Mouse (Mus musculus) myocyte (in vitro differentiated cells): ENCODE data around the gene Pwwp2b. TPM values are rescaled to one million over a fixed set of nuclear protein-coding genes. Genes with fewer than 3 reads are reported as not detected.
A peak's percentile ranks its signal among the peaks of the same experiment; 100 is the strongest.

Experiments used
- H3K27me3 ChIP-seq: one replicate; pipeline ENCODE4 v1.6.1; 2011; ENCODE audit not compliant: control insufficient read depth, insufficient read depth, insufficient read length
- H3K36me3 ChIP-seq: one replicate; pipeline ENCODE4 v1.6.1; 2011; ENCODE audit not compliant: control insufficient read depth, insufficient read depth
- H3K4me2 ChIP-seq: one replicate; pipeline ENCODE4 v1.6.1; 2011; ENCODE audit warnings: low read depth, control low read depth
- H3K4me3 ChIP-seq: one replicate; pipeline ENCODE4 v1.5.1; 2011; ENCODE audit warnings: mild to moderate bottlenecking, control low read depth, moderate library complexity
- H3K79me2 ChIP-seq: one replicate; pipeline ENCODE4 v1.6.1; 2011; ENCODE audit not compliant: control insufficient read depth, insufficient read depth
- H3ac ChIP-seq: one replicate; pipeline ENCODE4 v1.6.1; 2011; ENCODE audit not compliant: control insufficient read depth, insufficient read length
- CEBPB ChIP-seq: IDR thresholded peaks from 2 replicates; pipeline ENCODE4 v1.6.1; 2011; ENCODE audit warnings: mild to moderate bottlenecking, moderate library complexity; ENCODE audit not compliant: poor library complexity, insufficient read depth, severe bottlenecking
- E2F4 ChIP-seq: IDR thresholded peaks from one replicate; pipeline ENCODE4 v1.6.1; 2011; ENCODE audit warnings: mild to moderate bottlenecking, control low read depth, moderate library complexity; ENCODE audit not compliant: insufficient read depth
- MAX ChIP-seq: IDR thresholded peaks from one replicate; pipeline ENCODE4 v1.6.1; 2011; ENCODE audit warnings: low read depth, mild to moderate bottlenecking, control low read depth
- MYOD1 ChIP-seq, 3 experiments: IDR thresholded peaks; one replicate each; pipeline ENCODE4 v1.6.1; 2011; ENCODE audit warnings: control low read depth in 2 of 3, low read depth in 2 of 3, mild to moderate bottlenecking in 2 of 3, moderate library complexity in 1 of 3; ENCODE audit not compliant: insufficient read length in 2 of 3, control insufficient read depth in 1 of 3
- MYOG ChIP-seq, 3 experiments: IDR thresholded peaks; one replicate each; pipeline ENCODE4 v1.6.1; 2011; ENCODE audit warnings: control low read depth in 2 of 3, low read depth in 2 of 3, mild to moderate bottlenecking in 2 of 3; ENCODE audit not compliant: insufficient read length in 2 of 3, control insufficient read depth in 1 of 3, insufficient read depth in 1 of 3
- POLR2A ChIP-seq: IDR thresholded peaks from one replicate; pipeline ENCODE4 v1.6.1; 2011; ENCODE audit warnings: low read depth, mild to moderate bottlenecking, control low read depth, moderate library complexity; ENCODE audit not compliant: insufficient read length
- POLR2AphosphoS2 ChIP-seq: IDR thresholded peaks from one replicate; pipeline ENCODE4 v1.6.1; 2011; ENCODE audit warnings: low read depth, control low read depth; ENCODE audit not compliant: insufficient read length
- REST ChIP-seq: IDR thresholded peaks from one replicate; pipeline ENCODE4 v1.6.1; 2011; ENCODE audit warnings: mild to moderate bottlenecking, control low read depth, moderate library complexity; ENCODE audit not compliant: insufficient read depth, insufficient read length
- SRF ChIP-seq: IDR thresholded peaks from one replicate; pipeline ENCODE4 v1.6.1; 2011; ENCODE audit warnings: low read depth; ENCODE audit not compliant: control insufficient read depth, insufficient read length
- TCF12 ChIP-seq: IDR thresholded peaks from one replicate; pipeline ENCODE4 v1.6.1; 2011; ENCODE audit warnings: mild to moderate bottlenecking, control low read depth; ENCODE audit not compliant: poor library complexity, insufficient read depth, severe bottlenecking
- TCF3 ChIP-seq: IDR thresholded peaks from one replicate; pipeline ENCODE4 v1.6.1; 2011; ENCODE audit warnings: low read depth, control low read depth; ENCODE audit not compliant: insufficient read length
- USF1 ChIP-seq: IDR thresholded peaks from one replicate; pipeline ENCODE4 v1.6.1; 2011; ENCODE audit warnings: low read depth, mild to moderate bottlenecking, control low read depth, moderate library complexity
- polyA plus RNA-seq: library from polyadenylated mRNA; unstranded; fragments of >200 nt; fragmentation: generic; extraction: Trizol; gene quantifications from one replicate; pipeline ENCODE4 v1.2.1, GENCODE M21; 2012; ENCODE audit warnings: missing spikeins

Gene Pwwp2b
- polyA plus RNA-seq, 1 experiment, result 9.6 TPM

DNA sequence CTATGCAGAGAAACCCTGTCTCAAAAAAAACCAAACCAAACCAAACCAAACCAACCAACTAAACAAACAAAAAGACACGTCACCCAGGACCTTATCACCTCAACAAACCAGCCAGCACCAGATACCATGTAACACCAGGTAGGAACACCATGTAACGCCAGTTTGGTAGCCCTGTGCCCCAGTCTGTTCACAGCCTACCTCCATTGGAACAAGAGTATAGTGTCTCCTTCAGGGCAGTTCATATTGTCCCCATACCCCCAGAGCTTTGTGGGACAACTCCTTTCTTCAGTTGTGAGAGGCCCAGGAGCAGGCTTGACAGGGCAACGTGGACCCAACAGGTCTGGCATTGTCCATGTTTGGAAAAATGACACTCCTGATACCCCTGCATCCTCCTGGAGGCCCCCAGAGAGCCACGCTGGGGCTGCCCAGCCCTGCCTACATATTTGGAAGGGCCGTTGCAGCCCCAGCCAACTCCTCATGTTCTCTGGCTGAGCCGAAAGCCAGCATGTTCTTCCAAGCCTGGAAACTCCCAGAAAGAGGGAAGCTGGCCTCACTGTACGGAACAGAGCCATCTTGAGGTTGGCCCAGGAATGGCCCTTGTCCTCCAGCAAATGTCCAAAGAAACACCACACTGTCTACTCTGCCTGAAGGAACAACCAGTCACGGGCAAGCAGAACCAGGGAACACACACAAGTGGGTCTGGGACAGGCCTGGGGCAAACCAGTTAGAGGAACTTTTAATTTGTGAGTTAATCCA lies 60.0 kb downstream of the Pwwp2b start:
- Histone ChIP-seq H3K4me2 (no peak overlapping the region), H3K4me3 (no peak overlapping the region), H3ac (no peak overlapping the region), H3K79me2 (no peaks in the 10 kb centered on the region), H3K27me3 (no peaks in the 10 kb centered on the region), H3K36me3 (no peaks in the 10 kb centered on the region)
- no peak for TF ChIP-seq REST

DNA sequence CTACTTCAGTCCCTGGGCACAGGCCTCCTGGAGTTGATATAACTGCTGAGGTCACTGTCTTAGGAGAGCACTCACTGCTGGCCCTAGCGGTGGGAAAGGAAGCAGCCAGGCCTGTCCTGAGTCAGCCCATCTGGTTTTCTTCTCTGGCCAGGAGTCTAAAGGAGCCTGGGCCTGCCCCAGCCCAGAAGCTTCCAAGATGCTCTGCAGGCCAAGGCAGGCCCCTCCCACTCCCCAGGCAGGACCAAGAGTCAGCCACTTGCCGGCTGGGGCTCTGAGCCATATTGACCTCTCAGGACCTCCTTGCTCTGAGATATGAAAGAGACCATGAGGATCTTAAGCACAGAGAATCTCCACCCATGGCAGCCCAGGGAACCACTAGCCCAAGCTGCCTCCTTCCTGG lies 60.8 kb downstream of the Pwwp2b start:
- TF ChIP-seq TCF12 (no peak), REST (no peak), USF1 (no peak), MYOD1 (IDR thresholded peaks at IDR 0.05; ENCODE audit: control insufficient read depth in 1 of 3, insufficient read length in 2 of 3, low read depth in 2 of 3) (no peak), MAX (no peak), POLR2AphosphoS2 (no peak), POLR2A (no peak), E2F4 (no peak), CEBPB (no peak), SRF (no peak), MYOG (IDR thresholded peaks at IDR 0.05; ENCODE audit: control insufficient read depth in 1 of 3, insufficient read depth in 1 of 3, insufficient read length in 2 of 3, low read depth in 2 of 3) (no peak), TCF3 (no peak)
- H3K36me3 ChIP-seq, result no peaks in the 10 kb centered on the region

DNA sequence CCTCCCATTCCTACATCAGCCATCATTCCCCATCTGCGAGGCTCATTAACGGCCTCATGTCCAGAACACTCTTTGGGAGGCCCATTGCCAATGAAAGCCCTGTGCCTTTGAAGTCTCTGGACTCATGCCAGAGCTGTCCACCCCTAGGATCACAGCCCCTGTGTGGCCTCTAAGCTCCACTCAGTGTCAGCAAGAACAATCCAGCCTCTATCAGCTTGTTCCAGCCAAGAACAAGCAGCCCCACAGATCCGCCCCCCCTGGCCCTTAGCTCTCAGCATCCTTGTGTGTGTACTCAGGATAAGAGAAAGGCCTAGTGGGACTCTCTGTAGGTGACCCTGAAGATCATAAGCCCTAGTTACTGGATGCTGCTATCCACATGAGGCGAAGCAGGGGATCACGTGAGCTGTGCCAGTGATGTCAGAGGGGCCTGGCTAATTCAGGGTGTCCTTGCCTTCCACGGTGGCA lies 62.2 kb downstream of the Pwwp2b start:
- Histone ChIP-seq H3K36me3 (no peaks in the 10 kb centered on the region), H3K4me3 (no peak overlapping the region), H3ac (no peak overlapping the region), H3K4me2 (no peak overlapping the region), H3K79me2 (no peaks in the 10 kb centered on the region), H3K27me3 (no peaks in the 10 kb centered on the region)
- no peak for TF ChIP-seq REST
- no peak for TF ChIP-seq MYOD1 (IDR thresholded peaks at IDR 0.05; ENCODE audit: control insufficient read depth in 1 of 3, insufficient read length in 2 of 3, low read depth in 2 of 3)
- no peak for TF ChIP-seq POLR2A
- no peak for TF ChIP-seq TCF3
- TF ChIP-seq TCF12, result no peak
- TF ChIP-seq SRF, result no peak
- TF ChIP-seq CEBPB, result no peak
- TF ChIP-seq POLR2AphosphoS2, result no peak
- TF ChIP-seq MYOG (IDR thresholded peaks at IDR 0.05; ENCODE audit: control insufficient read depth in 1 of 3, insufficient read depth in 1 of 3, insufficient read length in 2 of 3, low read depth in 2 of 3), result no peak
- TF ChIP-seq MAX, result no peak
- no peak for TF ChIP-seq E2F4
- no peak for TF ChIP-seq USF1

More for the DNA sequence above, 60.8 kb downstream of the Pwwp2b start:
- no peak overlapping the region for H3ac ChIP-seq
- H3K4me2 ChIP-seq, result no peak overlapping the region
- no peaks in the 10 kb centered on the region for H3K79me2 ChIP-seq
- no peak overlapping the region for H3K4me3 ChIP-seq
- H3K27me3 ChIP-seq, result no peaks in the 10 kb centered on the region

DNA sequence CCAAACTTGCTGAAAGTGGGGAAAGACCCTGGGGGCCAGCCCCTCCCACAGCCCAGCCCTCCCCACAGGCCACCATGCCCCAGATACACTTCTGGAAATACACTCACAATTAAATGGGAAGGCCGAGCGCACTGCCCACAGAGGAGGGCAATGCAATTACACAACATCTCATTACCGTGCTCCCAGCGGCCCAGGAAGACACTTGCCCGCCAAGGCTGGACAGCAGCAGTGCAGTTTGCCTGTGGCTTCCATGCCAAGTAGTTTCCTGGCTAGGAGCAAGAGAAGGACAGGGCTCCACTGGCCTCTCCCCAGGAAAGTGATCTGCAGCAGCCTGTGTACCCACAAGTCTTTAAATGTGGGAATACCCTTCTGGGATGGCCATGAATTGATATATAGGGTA lies 64.4 kb downstream of the Pwwp2b start:
- no peak overlapping the region for H3K4me2 ChIP-seq
- TF ChIP-seq SRF (no peak), TCF12 (no peak), REST (peak; percentile 18)

DNA sequence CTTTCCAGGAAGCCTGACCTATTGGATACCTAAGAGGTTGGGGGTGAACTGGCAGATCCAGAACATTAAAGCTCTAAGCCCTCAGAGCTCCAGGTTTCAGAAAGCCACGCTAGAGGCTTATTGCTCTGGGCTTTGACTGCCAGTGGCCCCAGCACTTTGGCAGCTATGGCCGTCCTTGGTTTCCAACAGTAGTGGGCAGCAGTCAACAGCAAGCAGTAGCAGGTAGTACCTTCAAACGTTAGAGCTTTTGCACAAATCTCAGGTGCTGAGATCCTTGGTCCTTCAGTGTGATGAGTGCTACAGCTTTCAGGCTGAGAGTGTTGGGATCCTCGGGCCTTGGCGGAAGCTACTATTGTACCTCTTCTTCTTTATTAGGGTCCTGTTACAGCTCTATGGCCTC lies 65.1 kb downstream of the Pwwp2b start:
- H3K27me3 ChIP-seq, result no peaks in the 10 kb centered on the region
- no peak overlapping the region for H3ac ChIP-seq
- no peak for TF ChIP-seq E2F4
- no peak for TF ChIP-seq POLR2A
- TF ChIP-seq TCF3, result no peak
- no peak for TF ChIP-seq SRF
- TF ChIP-seq TCF12, result no peak
- no peak for TF ChIP-seq POLR2AphosphoS2
- no peak for TF ChIP-seq MAX
- TF ChIP-seq REST, result no peak
- no peak for TF ChIP-seq USF1
- TF ChIP-seq MYOD1 (IDR thresholded peaks at IDR 0.05; ENCODE audit: control insufficient read depth in 1 of 3, insufficient read length in 2 of 3, low read depth in 2 of 3), result no peak
- TF ChIP-seq CEBPB, result no peak
- no peak for TF ChIP-seq MYOG (IDR thresholded peaks at IDR 0.05; ENCODE audit: control insufficient read depth in 1 of 3, insufficient read depth in 1 of 3, insufficient read length in 2 of 3, low read depth in 2 of 3)
- H3K79me2 ChIP-seq, result no peaks in the 10 kb centered on the region
- H3K4me2 ChIP-seq, result no peak overlapping the region
- no peak overlapping the region for H3K4me3 ChIP-seq
- no peaks in the 10 kb centered on the region for H3K36me3 ChIP-seq

More for the DNA sequence above, 64.4 kb downstream of the Pwwp2b start:
- Histone ChIP-seq H3ac (no peak overlapping the region), H3K36me3 (no peaks in the 10 kb centered on the region), H3K27me3 (no peaks in the 10 kb centered on the region), H3K79me2 (no peaks in the 10 kb centered on the region), H3K4me3 (no peak overlapping the region)
